Mouse (Mus musculus) midbrain, postnatal 0 days (tissue): ENCODE measurements around the gene Saxo1. TPM values are rescaled to one million over a fixed set of nuclear protein-coding genes. Genes with fewer than 3 reads are reported as not detected.

Experiments used
- ATAC-seq: fragments of 200-750 bp; cut with Nextera tagmentation; 2 replicates; pipeline ENCODE4 v1.8.0; 2017; ENCODE audit warnings: moderate number of reproducible peaks, mild to moderate bottlenecking, moderate TSS enrichment, moderate library complexity; ENCODE audit not compliant: low FRiP score
- DNase-seq: peaks from one replicate; pipeline ENCODE4 v3.0.0-alpha.2; 2015; ENCODE audit warnings: low spot score
- H3K27ac ChIP-seq: fragments of 300-500 bp; sonication (generic); 2 replicates; pipeline ENCODE4 v1.5.1; 2014; ENCODE audit warnings: low read depth, mild to moderate bottlenecking, low read length, mixed read lengths
- H3K27me3 ChIP-seq: fragments of 300-500 bp; sonication (generic); 2 replicates; pipeline ENCODE4 v1.6.1; 2014; ENCODE audit warnings: low read length, control low read depth, mixed read lengths; ENCODE audit not compliant: insufficient read depth
- H3K36me3 ChIP-seq: fragments of 300-500 bp; sonication (generic); 2 replicates; pipeline ENCODE4 v1.6.1; 2014; ENCODE audit warnings: low read length, control low read depth, mixed read lengths; ENCODE audit not compliant: insufficient read depth
- H3K4me1 ChIP-seq: fragments of 300-500 bp; sonication (generic); 2 replicates; pipeline ENCODE4 v1.6.1; 2014; ENCODE audit warnings: mild to moderate bottlenecking, control low read depth, antibody characterized with exemption, low read length, mixed read lengths; ENCODE audit not compliant: insufficient read depth
- H3K4me2 ChIP-seq: fragments of 300-500 bp; sonication (generic); 2 replicates; pipeline ENCODE4 v1.6.1; 2014; ENCODE audit warnings: low read depth, mild to moderate bottlenecking, low read length, mixed read lengths; ENCODE audit not compliant: poor library complexity, severe bottlenecking
- H3K4me3 ChIP-seq: fragments of 300-500 bp; sonication (generic); 2 replicates; pipeline ENCODE4 v1.5.1; 2014; ENCODE audit warnings: low read depth, mild to moderate bottlenecking, low read length, moderate library complexity
- H3K9ac ChIP-seq: fragments of 300-500 bp; sonication (generic); replicated peaks from 2 replicates; pipeline ENCODE4 v1.6.1; 2014; ENCODE audit warnings: mild to moderate bottlenecking, low read length, moderate library complexity, mixed read lengths; ENCODE audit not compliant: poor library complexity, severe bottlenecking
- H3K9me3 ChIP-seq: fragments of 300-500 bp; sonication (generic); 2 replicates; pipeline ENCODE4 v1.6.1; 2016; ENCODE audit warnings: low read length, control low read depth
- CTCF ChIP-seq: IDR thresholded peaks from 2 replicates; pipeline ENCODE4 v1.5.1; 2016; ENCODE audit warnings: antibody characterized with exemption, mild to moderate bottlenecking
- WGBS: fragments of 180-500 bp; shearing (Covaris S2); extraction: QIAGEN DNeasy Blood & Tissue Kit; methylation state at CpG from one replicate; pipeline ENCODE4 v1.1.7; 2014; 5-methylcytosine and 5-hydroxymethylcytosine counted together
- polyA plus RNA-seq: library from polyadenylated mRNA; unstranded; fragments of >200 nt; fragmentation: Nextera tagmentation; extraction: Ambion mirVana; gene quantifications from 2 replicates; pipeline ENCODE4 v1.2.1, GENCODE M21; 2015
- total RNA-seq: library from RNA; depleted of rRNA; stranded (reverse); fragments of >200 nt; gene quantifications from 2 replicates; pipeline ENCODE4 v1.2.3, GENCODE M21; 2014

The Saxo1 gene
- total and polyA plus RNA-seq, 2 experiments from 2014 or later: not detected

- Histone ChIP-seq H3K4me1 (no peaks in the 10 kb centered on the region), H3K4me2 (no peak overlapping the region)
These were observed 77.2 kb downstream of the Saxo1 start for GRCm38 (mm10) chr4:86480891-86481290.

GRCm38 (mm10) chr4:86464808-86465207 is 93.3 kb downstream of the Saxo1 start:
- 92% methylated on average over 5 of the region's 5 CpGs for WGBS
- ATAC-seq: no peak
- TF ChIP-seq CTCF: no peak
- no peaks in the 10 kb centered on the region for H3K27me3 ChIP-seq
- no peak for DNase-seq
- H3K4me2 ChIP-seq: no peak overlapping the region
- H3K4me3 ChIP-seq: no peak overlapping the region
- H3K36me3 ChIP-seq: no peaks in the 10 kb centered on the region
- no peaks in the 10 kb centered on the region for H3K9me3 ChIP-seq
- H3K27ac ChIP-seq: no peak overlapping the region
- no peaks in the 10 kb centered on the region for H3K4me1 ChIP-seq
- H3K9ac ChIP-seq: no peak overlapping the region

More at GRCm38 (mm10) chr4:86480891-86481290, 77.2 kb downstream of the Saxo1 start:
- Histone ChIP-seq H3K9ac (no peak overlapping the region), H3K9me3 (no peaks in the 10 kb centered on the region), H3K4me3 (no peak overlapping the region), H3K27me3 (no peaks in the 10 kb centered on the region), H3K27ac (no peak overlapping the region), H3K36me3 (no peaks in the 10 kb centered on the region)
- ATAC-seq (no peak), DNase-seq (peak; percentile 28)
- peak; percentile 58 for TF ChIP-seq CTCF
- 74% methylated on average over 3 of the region's 3 CpGs for WGBS

DNA sequence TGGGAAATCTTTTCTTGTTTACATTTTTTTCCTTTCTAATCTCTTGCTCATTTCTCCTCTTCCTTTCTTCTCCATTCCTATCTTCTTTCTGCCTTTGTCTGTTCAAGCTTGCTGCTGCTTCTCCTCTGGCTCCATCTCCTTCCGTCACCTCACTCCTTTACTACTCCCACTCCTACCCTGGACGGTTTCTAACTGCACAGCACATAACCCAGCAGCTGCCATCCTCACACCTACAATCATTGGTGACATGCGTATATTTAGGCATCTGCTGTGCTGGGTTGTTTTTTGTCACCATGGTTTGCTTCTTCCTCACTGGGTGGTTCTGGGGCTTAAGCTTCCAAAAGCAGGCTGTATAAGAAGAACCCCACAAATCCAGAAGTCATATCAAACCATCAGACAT is 107.7 kb downstream of the Saxo1 start:
- H3K4me3 ChIP-seq: no peak overlapping the region
- no peaks in the 10 kb centered on the region for H3K4me1 ChIP-seq
- no peak overlapping the region for H3K4me2 ChIP-seq
- no peak overlapping the region for H3K27ac ChIP-seq
- TF ChIP-seq CTCF: no peak
- H3K9ac ChIP-seq: no peak overlapping the region
- ATAC-seq (no peak), DNase-seq (no peak)
- H3K27me3 ChIP-seq: no peaks in the 10 kb centered on the region
- H3K9me3 ChIP-seq: no peaks in the 10 kb centered on the region
- 87% methylated on average over 3 of the region's 3 CpGs for WGBS
- no peaks in the 10 kb centered on the region for H3K36me3 ChIP-seq

DNA sequence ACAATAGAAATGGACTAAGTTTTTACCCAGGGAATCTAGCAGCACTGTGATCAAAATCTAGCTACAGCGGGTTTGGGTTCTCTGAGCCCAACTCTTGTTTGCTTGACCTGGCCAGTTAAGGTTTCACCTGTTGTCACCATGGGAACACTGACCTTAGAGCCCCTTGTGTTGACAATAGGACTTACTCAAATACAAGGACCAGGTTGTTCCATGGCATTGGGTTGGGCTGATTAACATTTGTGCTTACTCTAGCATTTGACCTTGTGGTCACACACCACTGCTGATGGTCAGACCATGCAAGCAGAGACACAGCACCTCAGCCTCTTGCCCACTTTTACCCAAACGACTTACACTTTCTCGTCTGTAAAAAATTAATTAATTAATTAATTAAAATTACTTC is 121.8 kb downstream of the Saxo1 start:
- ATAC-seq: no peak

DNA sequence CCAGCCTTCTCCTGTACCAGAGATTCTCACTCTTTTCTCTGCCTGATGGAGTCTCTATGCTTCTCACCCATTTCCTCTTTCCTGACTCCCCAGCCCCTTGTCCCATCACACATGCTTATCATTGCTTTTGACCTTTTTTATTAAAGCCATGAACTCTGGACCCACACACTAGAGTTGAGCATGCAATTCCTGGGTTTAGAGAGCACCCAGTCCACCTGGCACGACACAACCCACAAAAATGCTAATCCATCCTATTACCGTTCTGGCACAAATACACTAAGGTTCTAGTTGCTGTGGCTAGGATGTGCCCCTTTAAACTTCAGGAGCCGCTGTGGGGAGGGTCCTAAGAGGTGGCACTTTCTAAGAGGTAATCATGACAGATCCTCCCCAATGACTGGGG is 122.5 kb downstream of the Saxo1 start:
- no peak for TF ChIP-seq CTCF
- H3K9ac ChIP-seq: no peak overlapping the region
- H3K4me3 ChIP-seq: no peak overlapping the region
- no peak overlapping the region for H3K27ac ChIP-seq
- ATAC-seq (no peak), DNase-seq (no peak)
- no peaks in the 10 kb centered on the region for H3K4me1 ChIP-seq
- no peaks in the 10 kb centered on the region for H3K36me3 ChIP-seq
- no peaks in the 10 kb centered on the region for H3K27me3 ChIP-seq
- WGBS: 95% methylated on average over 3 of the region's 3 CpGs
- H3K9me3 ChIP-seq: no peaks in the 10 kb centered on the region
- H3K4me2 ChIP-seq: no peak overlapping the region

More for the DNA sequence above, 121.8 kb downstream of the Saxo1 start:
- H3K36me3 ChIP-seq: no peaks in the 10 kb centered on the region
- DNase-seq: no peak
- H3K4me1 ChIP-seq: no peaks in the 10 kb centered on the region
- no peak overlapping the region for H3K4me2 ChIP-seq
- no peak overlapping the region for H3K9ac ChIP-seq
- no peaks in the 10 kb centered on the region for H3K9me3 ChIP-seq
- no peak for TF ChIP-seq CTCF
- H3K4me3 ChIP-seq: no peak overlapping the region
- no peak overlapping the region for H3K27ac ChIP-seq
- no peaks in the 10 kb centered on the region for H3K27me3 ChIP-seq
- WGBS: 97% methylated on average over 3 of the region's 3 CpGs

DNA sequence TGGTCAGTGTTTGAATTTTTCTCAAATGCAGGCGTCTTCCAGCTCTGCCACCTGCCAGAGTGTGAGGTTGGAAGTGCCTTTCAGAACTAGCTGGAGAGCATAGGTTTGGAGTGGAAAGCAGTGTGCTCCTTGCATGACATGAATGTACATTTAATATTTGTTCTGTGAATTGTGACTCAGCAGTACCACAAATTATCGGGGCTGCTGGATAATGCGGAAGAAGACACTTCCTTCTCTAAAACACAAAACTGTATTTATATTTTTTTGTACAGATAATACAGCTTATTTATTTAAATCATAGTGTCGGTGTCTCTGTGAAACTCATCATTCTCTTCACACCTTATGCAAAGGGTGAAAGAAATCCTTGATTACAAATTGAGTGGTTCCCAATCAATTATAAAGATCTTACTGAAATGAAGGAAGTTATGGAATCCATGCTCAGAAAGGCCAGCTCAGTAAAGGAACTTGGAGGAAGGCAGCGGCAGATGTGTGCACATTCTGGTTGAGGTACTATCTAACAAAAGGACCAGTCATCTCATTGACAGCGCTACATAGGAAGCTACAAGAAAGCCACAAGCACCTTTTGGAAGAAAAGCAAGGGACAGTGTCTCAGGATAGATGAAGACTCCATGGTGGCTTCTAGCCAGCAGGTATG is 129.9 kb downstream of the Saxo1 start:
- ATAC-seq (no peak), DNase-seq (no peak)
- Histone ChIP-seq H3K4me3 (no peak overlapping the region), H3K36me3 (no peaks in the 10 kb centered on the region), H3K27me3 (no peaks in the 10 kb centered on the region), H3K4me2 (no peak overlapping the region), H3K4me1 (no peaks in the 10 kb centered on the region), H3K9ac (no peak overlapping the region), H3K27ac (no peak overlapping the region), H3K9me3 (no peaks in the 10 kb centered on the region)
- whole genome bisulfite sequencing: 90% methylated on average over 6 of the region's 6 CpGs
- TF ChIP-seq CTCF: no peak
